Mouse (Mus musculus): ENCODE measurements around the gene Gm37240. TPM values are rescaled to one million over a fixed set of nuclear protein-coding genes. Genes with fewer than 3 reads are reported as not detected.

Gene Gm37240
- polyA plus RNA-seq, 1 experiment from 2014 or later = 2.2 TPM

DNA sequence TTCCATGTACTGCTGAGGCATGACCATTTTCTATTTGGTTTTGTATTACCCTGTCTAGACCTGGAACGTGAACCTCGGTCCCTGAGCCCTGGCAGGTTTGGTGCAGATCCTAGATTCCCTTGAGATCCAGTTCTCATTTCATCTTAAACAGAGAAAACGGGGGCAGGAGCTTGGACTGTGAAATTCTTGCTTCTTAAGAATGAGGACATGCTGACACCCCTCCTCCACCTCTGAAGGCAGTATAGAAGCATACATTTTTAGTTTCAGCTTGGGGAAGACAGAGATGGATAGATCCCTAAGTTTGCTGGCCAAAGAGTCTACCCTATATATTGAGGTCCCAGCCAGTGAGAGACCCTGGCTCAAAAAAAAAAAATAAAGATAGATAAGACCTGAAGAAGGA lies 742.9 kb downstream of the Gm37240 start:
- Histone ChIP-seq H3K27me3 (ENCODE audit: control insufficient read depth, insufficient read depth, low read length) (no peaks in the 10 kb centered on the region), H3K4me2 (ENCODE audit: low read depth, severe bottlenecking) (no peak overlapping the region), H3K9me3 (ENCODE audit: control insufficient read depth, low read length) (no peaks in the 10 kb centered on the region), H3K4me1 (ENCODE audit: control insufficient read depth, insufficient read depth, low read length) (no peaks in the 10 kb centered on the region), H3K4me3 (ENCODE audit: low read depth, low read length) (no peak overlapping the region), H3K9ac (ENCODE audit: low read length) (no peak overlapping the region), H3K36me3 (ENCODE audit: control insufficient read depth, insufficient read depth, low read length) (no peaks in the 10 kb centered on the region), H3K27ac (replicated peaks; ENCODE audit: low read depth, low read length) (no peak overlapping the region)
- DNase-seq (ENCODE audit: low spot score) = no peak
- 83% methylated on average over 3 of the region's 3 CpGs for WGBS
- ATAC-seq (ENCODE audit: insufficient number of reproducible peaks, low FRiP score, low TSS enrichment, low read depth) = no peak

DNA sequence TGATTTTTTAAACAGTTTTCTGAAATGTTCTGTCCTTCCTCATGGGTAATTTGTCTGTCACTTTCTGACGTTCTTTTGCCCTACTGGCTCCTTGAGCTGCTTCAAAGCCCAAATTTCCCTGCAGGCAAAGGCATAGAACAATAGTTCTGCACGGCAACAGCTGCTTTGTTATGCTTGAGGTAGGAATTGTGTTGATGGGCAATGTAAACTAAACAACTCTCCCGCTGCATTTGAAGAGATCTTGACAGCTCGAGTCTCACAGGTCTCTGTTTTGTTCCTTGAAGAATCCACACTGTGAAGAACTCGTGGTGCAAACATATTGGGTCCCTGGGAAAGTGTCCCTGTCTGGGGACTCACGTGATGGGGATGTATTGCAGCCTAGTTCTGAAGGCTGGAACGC lies 746.8 kb downstream of the Gm37240 start:
- H3K27me3 ChIP-seq (ENCODE audit: control insufficient read depth, insufficient read depth, low read length) = no peaks in the 10 kb centered on the region
- no peaks in the 10 kb centered on the region for H3K9me3 ChIP-seq (ENCODE audit: control insufficient read depth, low read length)
- H3K4me1 ChIP-seq (ENCODE audit: control insufficient read depth, insufficient read depth, low read length) = no peaks in the 10 kb centered on the region
- no peak overlapping the region for H3K27ac ChIP-seq (replicated peaks; ENCODE audit: low read depth, low read length)
- H3K4me2 ChIP-seq (ENCODE audit: low read depth, severe bottlenecking) = no peak overlapping the region
- DNase-seq (ENCODE audit: low spot score) (no peak), ATAC-seq (ENCODE audit: insufficient number of reproducible peaks, low FRiP score, low TSS enrichment, low read depth) (no peak)
- no peaks in the 10 kb centered on the region for H3K36me3 ChIP-seq (ENCODE audit: control insufficient read depth, insufficient read depth, low read length)
- H3K9ac ChIP-seq (ENCODE audit: low read length) = no peak overlapping the region
- no peak overlapping the region for H3K4me3 ChIP-seq (ENCODE audit: low read depth, low read length)
- 61% methylated on average over 7 of the region's 7 CpGs for WGBS

DNA sequence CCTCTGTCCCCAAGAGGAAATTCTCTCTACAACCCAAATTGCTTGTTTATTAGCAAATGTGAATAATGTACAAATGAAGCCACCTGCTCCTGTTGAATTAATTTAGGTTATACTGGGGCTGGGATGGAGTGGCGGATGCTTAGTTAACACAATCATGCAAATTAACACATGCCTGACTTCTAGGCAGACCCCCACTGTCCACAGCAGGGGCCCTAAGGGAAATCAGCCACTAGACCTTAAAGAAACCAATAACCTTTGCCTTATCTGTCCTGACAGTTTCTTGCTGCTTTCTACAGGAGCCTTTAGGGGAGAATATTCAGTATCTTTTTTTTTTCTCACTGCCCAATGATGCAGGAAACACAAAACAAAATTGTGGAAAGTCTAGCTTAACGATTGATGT lies 748.9 kb downstream of the Gm37240 start:
- no peak for DNase-seq (ENCODE audit: low spot score)
- H3K36me3 ChIP-seq (ENCODE audit: control insufficient read depth, insufficient read depth, low read length) = no peaks in the 10 kb centered on the region
- H3K9me3 ChIP-seq (ENCODE audit: control insufficient read depth, low read length) = no peaks in the 10 kb centered on the region
- no peaks in the 10 kb centered on the region for H3K27me3 ChIP-seq (ENCODE audit: control insufficient read depth, insufficient read depth, low read length)
- no peaks in the 10 kb centered on the region for H3K4me1 ChIP-seq (ENCODE audit: control insufficient read depth, insufficient read depth, low read length)
- no peak overlapping the region for H3K4me3 ChIP-seq (ENCODE audit: low read depth, low read length)
- no peak overlapping the region for H3K9ac ChIP-seq (ENCODE audit: low read length)
- no peak overlapping the region for H3K27ac ChIP-seq (replicated peaks; ENCODE audit: low read depth, low read length)
- H3K4me2 ChIP-seq (ENCODE audit: low read depth, severe bottlenecking) = no peak overlapping the region
- ATAC-seq (ENCODE audit: insufficient number of reproducible peaks, low FRiP score, low TSS enrichment, low read depth) = no peak
- WGBS = 71% methylated on average over 2 of the region's 2 CpGs

DNA sequence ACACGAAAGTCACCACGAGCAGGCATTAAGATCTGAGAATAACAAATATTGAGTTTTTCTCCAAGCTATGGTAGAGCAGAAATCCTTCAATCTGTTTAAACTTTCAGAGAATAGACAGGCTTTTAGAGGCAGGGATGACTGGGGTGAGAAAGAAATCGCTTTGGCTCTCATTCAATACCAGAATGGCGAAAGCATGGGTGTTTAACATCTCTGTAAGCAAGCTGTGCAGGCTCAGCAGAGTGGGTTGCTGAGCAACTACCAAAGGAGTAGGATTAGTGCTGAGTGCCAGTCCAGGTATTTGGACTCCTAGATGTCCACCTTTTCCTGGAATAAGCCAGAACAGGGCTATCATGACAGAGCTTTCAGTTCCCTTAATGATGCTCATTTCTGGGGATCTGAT lies 753.8 kb downstream of the Gm37240 start:
- Histone ChIP-seq H3K4me3 (ENCODE audit: low read depth, low read length) (no peak overlapping the region), H3K4me1 (ENCODE audit: control insufficient read depth, insufficient read depth, low read length) (no peaks in the 10 kb centered on the region), H3K27ac (replicated peaks; ENCODE audit: low read depth, low read length) (no peak overlapping the region), H3K27me3 (ENCODE audit: control insufficient read depth, insufficient read depth, low read length) (no peaks in the 10 kb centered on the region), H3K9ac (ENCODE audit: low read length) (no peak overlapping the region), H3K36me3 (ENCODE audit: control insufficient read depth, insufficient read depth, low read length) (no peaks in the 10 kb centered on the region), H3K9me3 (ENCODE audit: control insufficient read depth, low read length) (no peaks in the 10 kb centered on the region), H3K4me2 (ENCODE audit: low read depth, severe bottlenecking) (no peak overlapping the region)
- WGBS = 89% methylated on average over 4 of the region's 4 CpGs
- ATAC-seq (ENCODE audit: insufficient number of reproducible peaks, low FRiP score, low TSS enrichment, low read depth) (no peak), DNase-seq (ENCODE audit: low spot score) (no peak)

DNA sequence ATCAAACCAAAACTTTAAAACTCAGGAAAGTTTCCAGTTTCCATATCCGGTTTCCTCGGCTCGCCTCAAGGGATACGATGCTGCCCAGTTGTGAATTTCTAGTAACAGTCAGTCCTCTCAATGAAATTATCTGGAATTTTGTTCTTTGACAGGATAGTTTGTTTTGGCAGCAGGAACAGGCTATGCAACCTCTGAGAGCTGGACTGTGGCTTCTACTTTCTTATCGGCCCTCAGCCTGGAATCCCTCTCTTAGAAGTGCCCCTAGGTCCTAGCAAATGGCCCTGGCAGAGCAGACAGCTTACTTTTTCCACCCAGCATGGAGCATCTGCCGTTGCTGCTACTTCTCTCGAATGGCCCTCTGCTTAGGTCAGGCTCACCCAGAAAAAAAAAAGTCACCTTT lies 755.4 kb downstream of the Gm37240 start:
- Histone ChIP-seq H3K9ac (ENCODE audit: low read length) (no peak overlapping the region), H3K9me3 (ENCODE audit: control insufficient read depth, low read length) (no peaks in the 10 kb centered on the region), H3K4me1 (ENCODE audit: control insufficient read depth, insufficient read depth, low read length) (no peaks in the 10 kb centered on the region), H3K27me3 (ENCODE audit: control insufficient read depth, insufficient read depth, low read length) (no peaks in the 10 kb centered on the region), H3K4me3 (ENCODE audit: low read depth, low read length) (no peak overlapping the region), H3K4me2 (ENCODE audit: low read depth, severe bottlenecking) (no peak overlapping the region), H3K36me3 (ENCODE audit: control insufficient read depth, insufficient read depth, low read length) (no peaks in the 10 kb centered on the region), H3K27ac (replicated peaks; ENCODE audit: low read depth, low read length) (no peak overlapping the region)
- WGBS = 73% methylated on average over 7 of the region's 7 CpGs
- DNase-seq (ENCODE audit: low spot score) (no peak), ATAC-seq (ENCODE audit: insufficient number of reproducible peaks, low FRiP score, low TSS enrichment, low read depth) (no peak)

DNA sequence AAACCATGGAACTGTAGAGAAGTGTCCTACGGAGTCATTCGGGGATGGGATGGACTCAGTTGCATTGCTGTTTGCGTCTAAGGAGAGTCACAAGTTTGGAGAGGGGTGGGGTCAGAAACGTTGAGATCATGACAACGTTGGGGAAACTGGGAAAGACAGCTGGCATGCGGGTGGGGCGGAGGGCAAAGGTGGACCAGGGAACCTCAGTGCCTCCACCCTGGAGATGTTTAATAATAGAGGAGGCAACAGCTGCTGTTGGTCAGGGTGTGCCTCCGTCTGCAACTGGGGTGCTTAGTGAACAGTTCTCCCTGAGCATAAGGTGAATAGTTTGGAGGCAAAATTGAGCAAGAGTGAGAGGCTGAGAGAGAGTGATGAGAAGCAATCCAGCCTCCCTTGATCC lies 758.8 kb downstream of the Gm37240 start:
- no peaks in the 10 kb centered on the region for H3K27me3 ChIP-seq (ENCODE audit: control insufficient read depth, insufficient read depth, low read length)
- no peak for ATAC-seq (ENCODE audit: insufficient number of reproducible peaks, low FRiP score, low TSS enrichment, low read depth)
- no peaks in the 10 kb centered on the region for H3K4me1 ChIP-seq (ENCODE audit: control insufficient read depth, insufficient read depth, low read length)
- WGBS = 86% methylated on average over 8 of the region's 8 CpGs
- no peaks in the 10 kb centered on the region for H3K9me3 ChIP-seq (ENCODE audit: control insufficient read depth, low read length)
- no peak for DNase-seq (ENCODE audit: low spot score)
- H3K4me3 ChIP-seq (ENCODE audit: low read depth, low read length) = no peak overlapping the region
- no peak overlapping the region for H3K27ac ChIP-seq (replicated peaks; ENCODE audit: low read depth, low read length)
- H3K9ac ChIP-seq (ENCODE audit: low read length) = no peak overlapping the region
- H3K4me2 ChIP-seq (ENCODE audit: low read depth, severe bottlenecking) = no peak overlapping the region
- no peaks in the 10 kb centered on the region for H3K36me3 ChIP-seq (ENCODE audit: control insufficient read depth, insufficient read depth, low read length)

DNA sequence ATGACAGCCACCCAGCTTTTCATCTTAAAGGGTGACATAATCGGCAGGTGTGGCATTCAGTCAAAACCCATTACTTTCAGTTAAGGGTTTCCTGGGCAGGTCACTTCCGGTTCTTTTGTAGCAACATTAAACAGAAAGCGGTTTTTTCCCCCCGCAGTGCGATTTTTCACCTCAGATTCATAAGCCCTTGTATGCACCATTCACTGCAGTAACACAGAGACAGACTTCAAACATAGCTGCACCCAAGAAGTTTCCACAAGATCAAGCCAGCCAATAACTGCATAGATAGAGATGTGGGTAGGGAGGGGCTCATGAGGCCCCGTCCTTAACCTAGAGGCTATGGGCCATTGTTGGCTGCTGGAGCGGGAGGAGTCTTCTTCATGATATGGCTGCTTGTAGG lies 760.3 kb downstream of the Gm37240 start:
- 91% methylated on average over 7 of the region's 7 CpGs for WGBS
- ATAC-seq (ENCODE audit: insufficient number of reproducible peaks, low FRiP score, low TSS enrichment, low read depth) = no peak

DNA sequence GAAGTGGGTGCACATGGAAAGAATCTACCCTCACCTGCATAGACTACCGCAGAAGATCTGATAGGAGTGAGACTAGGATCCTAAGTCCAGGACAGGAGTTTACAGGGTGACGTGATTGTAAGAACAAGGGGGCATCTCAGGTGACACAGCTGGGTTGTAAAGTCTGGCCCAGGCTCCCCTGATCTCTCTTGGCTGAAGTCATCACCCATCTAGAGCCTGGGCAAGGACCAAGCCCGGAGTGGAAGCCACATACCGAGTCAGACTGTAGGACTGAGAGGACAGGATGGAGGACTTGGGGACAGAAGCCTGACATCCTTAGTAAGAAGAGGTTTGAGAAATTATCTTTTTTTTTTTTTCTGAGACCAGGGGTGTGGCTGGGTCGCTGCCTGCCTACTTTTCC lies 761.8 kb downstream of the Gm37240 start:
- WGBS = 77% methylated on average over 5 of the region's 5 CpGs

More for the DNA sequence above, 760.3 kb downstream of the Gm37240 start:
- no peak for DNase-seq (ENCODE audit: low spot score)
- H3K27me3 ChIP-seq (ENCODE audit: control insufficient read depth, insufficient read depth, low read length) = no peaks in the 10 kb centered on the region
- H3K27ac ChIP-seq (replicated peaks; ENCODE audit: low read depth, low read length) = no peak overlapping the region
- H3K36me3 ChIP-seq (ENCODE audit: control insufficient read depth, insufficient read depth, low read length) = no peaks in the 10 kb centered on the region
- no peaks in the 10 kb centered on the region for H3K4me1 ChIP-seq (ENCODE audit: control insufficient read depth, insufficient read depth, low read length)
- no peaks in the 10 kb centered on the region for H3K9me3 ChIP-seq (ENCODE audit: control insufficient read depth, low read length)
- H3K4me2 ChIP-seq (ENCODE audit: low read depth, severe bottlenecking) = no peak overlapping the region
- H3K4me3 ChIP-seq (ENCODE audit: low read depth, low read length) = no peak overlapping the region
- H3K9ac ChIP-seq (ENCODE audit: low read length) = no peak overlapping the region

DNA sequence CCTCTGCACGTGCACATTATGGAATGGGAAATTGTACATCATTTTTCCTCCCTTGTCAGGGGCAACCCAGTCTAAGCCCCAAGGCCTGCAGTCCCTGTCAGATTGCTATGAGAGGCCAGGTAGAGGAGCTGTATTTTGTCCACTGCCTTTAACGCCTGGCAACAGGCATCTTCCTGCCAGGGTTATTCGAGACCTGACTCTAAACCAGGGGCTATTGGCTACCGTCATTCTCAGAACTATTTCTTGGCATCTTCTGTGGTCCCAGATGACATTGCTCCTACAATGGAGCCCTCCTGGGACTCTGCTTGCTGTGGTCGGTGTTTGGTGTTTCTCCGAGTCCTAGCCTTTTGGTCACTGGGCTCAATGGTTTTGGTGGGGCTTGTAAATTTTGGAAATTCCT lies 762.4 kb downstream of the Gm37240 start:
- Histone ChIP-seq H3K36me3 (ENCODE audit: control insufficient read depth, insufficient read depth, low read length) (no peaks in the 10 kb centered on the region), H3K4me3 (ENCODE audit: low read depth, low read length) (no peak overlapping the region), H3K9me3 (ENCODE audit: control insufficient read depth, low read length) (no peaks in the 10 kb centered on the region), H3K4me2 (ENCODE audit: low read depth, severe bottlenecking) (no peak overlapping the region), H3K4me1 (ENCODE audit: control insufficient read depth, insufficient read depth, low read length) (no peaks in the 10 kb centered on the region), H3K27ac (replicated peaks; ENCODE audit: low read depth, low read length) (no peak overlapping the region), H3K9ac (ENCODE audit: low read length) (no peak overlapping the region), H3K27me3 (ENCODE audit: control insufficient read depth, insufficient read depth, low read length) (no peaks in the 10 kb centered on the region)
- ATAC-seq (ENCODE audit: insufficient number of reproducible peaks, low FRiP score, low TSS enrichment, low read depth) = no peak
- DNase-seq (ENCODE audit: low spot score) = no peak
- WGBS = 76% methylated on average over 6 of the region's 6 CpGs

More for the DNA sequence above, 761.8 kb downstream of the Gm37240 start:
- Histone ChIP-seq H3K27ac (replicated peaks; ENCODE audit: low read depth, low read length) (no peak overlapping the region), H3K4me3 (ENCODE audit: low read depth, low read length) (no peak overlapping the region), H3K27me3 (ENCODE audit: control insufficient read depth, insufficient read depth, low read length) (no peaks in the 10 kb centered on the region), H3K4me1 (ENCODE audit: control insufficient read depth, insufficient read depth, low read length) (no peaks in the 10 kb centered on the region), H3K4me2 (ENCODE audit: low read depth, severe bottlenecking) (no peak overlapping the region), H3K9ac (ENCODE audit: low read length) (no peak overlapping the region), H3K9me3 (ENCODE audit: control insufficient read depth, low read length) (no peaks in the 10 kb centered on the region), H3K36me3 (ENCODE audit: control insufficient read depth, insufficient read depth, low read length) (no peaks in the 10 kb centered on the region)
- ATAC-seq (ENCODE audit: insufficient number of reproducible peaks, low FRiP score, low TSS enrichment, low read depth) (no peak), DNase-seq (ENCODE audit: low spot score) (no peak)

All from limb, embryonic 11.5 days (tissue).